Mouse (Mus musculus): ENCODE results near the gene Ankrd54. TPM values are rescaled to one million over a fixed set of nuclear protein-coding genes. Genes with fewer than 3 reads are reported as not detected.

Gene Ankrd54
- polyA plus RNA-seq, 2 experiments = 44.4 to 58.3 TPM

DNA sequence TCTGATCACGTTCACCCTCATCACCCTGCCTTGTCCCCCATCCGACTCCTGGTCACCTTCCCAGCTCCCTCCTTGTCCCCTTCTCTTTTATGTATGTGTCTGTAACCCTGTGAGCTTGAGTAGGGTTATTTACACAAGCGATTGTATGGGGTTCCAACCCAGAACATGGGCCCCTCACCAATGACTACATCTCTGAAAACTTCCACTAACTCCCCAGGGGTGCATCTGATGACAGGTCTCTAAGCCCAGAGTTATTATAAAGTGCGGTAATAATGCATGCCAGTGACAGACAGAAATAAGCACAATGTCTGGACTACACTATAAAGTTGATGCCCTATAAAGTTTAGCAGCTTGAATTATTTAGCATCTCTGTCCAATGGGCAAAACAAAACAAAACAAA lies 37.7 kb upstream of the Ankrd54 start:
- Histone ChIP-seq H3K9me3 (ENCODE audit: control insufficient read depth, low read length) (no peaks in the 10 kb centered on the region), H3K4me1 (ENCODE audit: control insufficient read depth, insufficient read depth, low read length) (peaks cover 8% of the 10 kb centered on the region), H3K36me3 (ENCODE audit: control insufficient read depth, insufficient read depth, low read length) (peaks cover 11% of the 10 kb centered on the region), H3K4me3 (replicated peaks; ENCODE audit: low read length) (no peak overlapping the region), H3K27ac (replicated peaks; ENCODE audit: low read depth, low read length) (no peak overlapping the region), H3K4me2 (replicated peaks; ENCODE audit: low read depth, low read length, severe bottlenecking) (no peak overlapping the region), H3K27me3 (ENCODE audit: control insufficient read depth, insufficient read depth, low read length) (no peaks in the 10 kb centered on the region), H3K9ac (ENCODE audit: low read depth, low read length, severe bottlenecking) (no peak overlapping the region)
- TF ChIP-seq POLR2A (IDR thresholded peaks at IDR 0.05; ENCODE audit: borderline replicate concordance, extremely low read depth, insufficient read depth, insufficient read length) = no peak
- WGBS = 62% methylated on average over 4 of the region's 4 CpGs
- DNase-seq (ENCODE audit: low spot score) (no peak), ATAC-seq (ENCODE audit: low FRiP score, low read depth) (no peak)

DNA sequence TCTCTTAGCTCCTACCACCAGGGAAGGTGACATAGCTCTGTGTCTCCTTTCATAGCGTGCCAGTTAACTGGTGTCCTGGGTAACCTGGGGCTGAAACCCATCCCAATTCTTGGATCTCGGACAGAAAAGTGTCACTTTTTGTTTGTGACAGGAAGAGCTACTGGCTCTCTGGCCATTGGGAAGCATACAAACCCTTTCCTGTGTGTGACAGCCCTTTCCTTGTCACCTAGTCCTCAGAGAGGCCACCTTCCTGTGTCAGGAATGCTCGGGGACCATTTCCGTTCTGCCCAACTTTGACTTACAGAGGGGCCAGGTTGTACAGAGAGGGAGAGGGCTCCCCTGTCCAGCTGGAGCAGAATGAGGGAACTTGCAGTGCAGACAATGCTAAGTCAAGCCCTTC lies 36.8 kb upstream of the Ankrd54 start:
- no peak overlapping the region for H3K4me2 ChIP-seq (replicated peaks; ENCODE audit: low read depth, low read length, severe bottlenecking)

DNA sequence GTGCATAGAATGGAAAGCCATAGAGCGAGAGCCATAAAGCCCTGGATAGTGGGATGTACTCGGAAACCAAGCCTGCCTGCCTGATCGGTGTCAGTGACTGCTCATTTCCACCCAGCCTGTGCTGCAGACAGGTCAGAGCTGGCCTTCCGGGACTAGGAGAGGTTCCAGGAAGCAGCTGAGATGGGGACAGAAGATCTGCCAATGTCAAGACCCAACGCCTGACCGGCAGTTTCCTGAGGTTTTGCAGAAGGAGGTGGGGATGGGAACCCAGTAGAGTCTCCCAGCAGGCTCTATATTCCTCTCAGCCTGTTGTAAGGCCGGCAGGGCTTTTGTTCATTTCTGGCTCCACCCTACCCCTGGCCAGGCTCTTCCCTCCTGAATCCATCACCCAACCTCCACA lies 36.2 kb upstream of the Ankrd54 start:
- H3K4me1 ChIP-seq (ENCODE audit: control insufficient read depth, insufficient read depth, low read length) = peaks cover 8% of the 10 kb centered on the region
- H3K4me2 ChIP-seq (replicated peaks; ENCODE audit: low read depth, low read length, severe bottlenecking) = no peak overlapping the region
- DNase-seq (ENCODE audit: low spot score) = no peak
- H3K9ac ChIP-seq (ENCODE audit: low read depth, low read length, severe bottlenecking) = no peak overlapping the region
- H3K27me3 ChIP-seq (ENCODE audit: control insufficient read depth, insufficient read depth, low read length) = no peaks in the 10 kb centered on the region
- H3K36me3 ChIP-seq (ENCODE audit: control insufficient read depth, insufficient read depth, low read length) = peaks cover 24% of the 10 kb centered on the region
- no peak for ATAC-seq (ENCODE audit: low FRiP score, low read depth)
- TF ChIP-seq POLR2A (IDR thresholded peaks at IDR 0.05; ENCODE audit: borderline replicate concordance, extremely low read depth, insufficient read depth, insufficient read length) = no peak
- H3K9me3 ChIP-seq (ENCODE audit: control insufficient read depth, low read length) = no peaks in the 10 kb centered on the region
- H3K4me3 ChIP-seq (replicated peaks; ENCODE audit: low read length) = no peak overlapping the region
- H3K27ac ChIP-seq (replicated peaks; ENCODE audit: low read depth, low read length) = no peak overlapping the region
- 61% methylated on average over 7 of the region's 7 CpGs for WGBS

More for the DNA sequence above, 36.8 kb upstream of the Ankrd54 start:
- whole genome bisulfite sequencing = 68% methylated on average over 4 of the region's 4 CpGs
- no peak overlapping the region for H3K4me3 ChIP-seq (replicated peaks; ENCODE audit: low read length)
- peaks cover 8% of the 10 kb centered on the region for H3K4me1 ChIP-seq (ENCODE audit: control insufficient read depth, insufficient read depth, low read length)
- H3K9me3 ChIP-seq (ENCODE audit: control insufficient read depth, low read length) = no peaks in the 10 kb centered on the region
- H3K27ac ChIP-seq (replicated peaks; ENCODE audit: low read depth, low read length) = no peak overlapping the region
- H3K36me3 ChIP-seq (ENCODE audit: control insufficient read depth, insufficient read depth, low read length) = peaks cover 18% of the 10 kb centered on the region
- ATAC-seq (ENCODE audit: low FRiP score, low read depth) (no peak), DNase-seq (ENCODE audit: low spot score) (no peak)
- no peaks in the 10 kb centered on the region for H3K27me3 ChIP-seq (ENCODE audit: control insufficient read depth, insufficient read depth, low read length)
- no peak overlapping the region for H3K9ac ChIP-seq (ENCODE audit: low read depth, low read length, severe bottlenecking)
- no peak for TF ChIP-seq POLR2A (IDR thresholded peaks at IDR 0.05; ENCODE audit: borderline replicate concordance, extremely low read depth, insufficient read depth, insufficient read length)

DNA sequence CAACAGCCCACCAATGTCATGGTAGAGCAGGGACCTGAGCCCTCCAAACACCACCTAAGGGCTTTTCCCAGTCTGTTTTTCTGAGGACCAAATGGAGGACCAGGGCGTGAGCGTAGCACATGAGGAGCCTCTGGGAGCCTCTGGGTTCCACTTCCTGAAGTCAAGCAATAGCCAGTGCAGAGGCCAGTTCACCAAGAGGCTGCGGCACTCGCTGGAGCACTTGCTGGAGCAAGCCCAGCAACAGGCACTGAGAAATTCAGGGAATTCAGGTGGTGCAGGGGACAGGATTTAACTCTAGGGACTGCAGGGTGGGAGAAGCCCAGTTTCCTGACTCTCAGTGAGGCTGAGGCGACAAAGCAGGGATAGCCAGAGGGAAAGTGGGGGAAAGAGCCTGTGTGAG lies 35.5 kb upstream of the Ankrd54 start:
- 0 out of 2 replicates have a peak overlapping the region, but pooled peaks have one; percentile 58 for H3K27ac ChIP-seq (replicated peaks; ENCODE audit: low read depth, low read length)
- 56% methylated on average over 5 of the region's 5 CpGs for WGBS
- H3K9ac ChIP-seq (ENCODE audit: low read depth, low read length, severe bottlenecking) = no peak overlapping the region
- H3K4me1 ChIP-seq (ENCODE audit: control insufficient read depth, insufficient read depth, low read length) = peaks cover 8% of the 10 kb centered on the region
- H3K9me3 ChIP-seq (ENCODE audit: control insufficient read depth, low read length) = no peaks in the 10 kb centered on the region
- ATAC-seq (ENCODE audit: low FRiP score, low read depth) = no peak
- H3K4me3 ChIP-seq (replicated peaks; ENCODE audit: low read length) = no peak overlapping the region
- H3K4me2 ChIP-seq (replicated peaks; ENCODE audit: low read depth, low read length, severe bottlenecking) = no peak overlapping the region
- peaks cover 31% of the 10 kb centered on the region for H3K36me3 ChIP-seq (ENCODE audit: control insufficient read depth, insufficient read depth, low read length)
- no peak for TF ChIP-seq POLR2A (IDR thresholded peaks at IDR 0.05; ENCODE audit: borderline replicate concordance, extremely low read depth, insufficient read depth, insufficient read length)
- H3K27me3 ChIP-seq (ENCODE audit: control insufficient read depth, insufficient read depth, low read length) = no peaks in the 10 kb centered on the region
- DNase-seq (ENCODE audit: low spot score) = no peak

DNA sequence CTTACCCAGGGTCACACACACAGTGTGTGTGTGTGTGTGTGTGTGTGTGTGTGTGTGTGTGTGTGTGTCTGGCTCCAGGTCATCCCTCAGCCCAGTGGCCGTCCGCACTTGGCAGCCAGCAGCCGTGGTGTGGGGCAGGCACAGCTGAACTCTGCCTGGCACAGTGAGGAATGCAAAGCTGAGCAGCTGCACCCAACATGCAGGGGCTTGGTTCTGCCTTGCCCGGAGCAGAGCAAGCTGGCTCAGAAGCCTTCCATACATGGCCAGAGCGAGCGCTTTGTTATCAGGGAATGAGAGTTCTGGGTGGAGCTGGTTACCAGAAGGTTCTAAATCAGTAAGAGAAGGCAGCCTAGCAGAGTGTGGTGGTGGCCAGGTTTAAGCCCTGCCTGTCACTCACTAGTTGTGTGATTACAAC lies 34.9 kb upstream of the Ankrd54 start:
- 48% methylated on average over 6 of the region's 6 CpGs for WGBS
- no peak overlapping the region for H3K4me3 ChIP-seq (replicated peaks; ENCODE audit: low read length)
- peak overlapping the region; percentile 34; the same call in 1 of the 2 replicates for H3K9ac ChIP-seq (ENCODE audit: low read depth, low read length, severe bottlenecking)
- TF ChIP-seq POLR2A (IDR thresholded peaks at IDR 0.05; ENCODE audit: borderline replicate concordance, extremely low read depth, insufficient read depth, insufficient read length) = no peak
- peak; percentile 48 for DNase-seq (ENCODE audit: low spot score)
- ATAC-seq (ENCODE audit: low FRiP score, low read depth) = peak; percentile 75
- peaks cover 37% of the 10 kb centered on the region for H3K36me3 ChIP-seq (ENCODE audit: control insufficient read depth, insufficient read depth, low read length)
- H3K27ac ChIP-seq (replicated peaks; ENCODE audit: low read depth, low read length) = peak overlapping the region; percentile 58
- no peaks in the 10 kb centered on the region for H3K27me3 ChIP-seq (ENCODE audit: control insufficient read depth, insufficient read depth, low read length)
- H3K4me2 ChIP-seq (replicated peaks; ENCODE audit: low read depth, low read length, severe bottlenecking) = no peak overlapping the region
- peaks cover 8% of the 10 kb centered on the region for H3K4me1 ChIP-seq (ENCODE audit: control insufficient read depth, insufficient read depth, low read length)
- H3K9me3 ChIP-seq (ENCODE audit: control insufficient read depth, low read length) = no peaks in the 10 kb centered on the region

DNA sequence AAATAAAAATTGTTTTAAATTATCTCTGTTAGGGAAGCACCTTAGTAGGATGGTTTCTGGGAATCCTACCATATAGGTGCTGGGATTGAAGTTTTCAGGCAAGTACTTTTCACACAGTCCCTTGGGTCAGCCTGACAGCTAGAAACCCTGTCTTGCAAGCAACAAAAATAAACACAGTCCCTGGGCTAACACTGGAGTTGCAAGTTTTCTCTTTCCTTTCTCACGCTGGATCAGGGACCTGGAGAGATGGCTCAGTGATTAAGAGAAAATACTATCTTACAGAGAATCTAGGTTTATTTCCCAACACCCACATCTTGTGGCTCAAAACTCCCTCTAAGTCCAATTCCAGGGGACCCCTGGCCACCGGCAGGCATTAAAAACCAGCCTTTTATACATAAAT lies 34.4 kb upstream of the Ankrd54 start:
- Histone ChIP-seq H3K36me3 (ENCODE audit: control insufficient read depth, insufficient read depth, low read length) (peaks cover 41% of the 10 kb centered on the region), H3K27ac (replicated peaks; ENCODE audit: low read depth, low read length) (peak overlapping the region; percentile 58), H3K4me1 (ENCODE audit: control insufficient read depth, insufficient read depth, low read length) (peaks cover 8% of the 10 kb centered on the region), H3K27me3 (ENCODE audit: control insufficient read depth, insufficient read depth, low read length) (no peaks in the 10 kb centered on the region), H3K9me3 (ENCODE audit: control insufficient read depth, low read length) (no peaks in the 10 kb centered on the region), H3K4me2 (replicated peaks; ENCODE audit: low read depth, low read length, severe bottlenecking) (no peak overlapping the region), H3K4me3 (replicated peaks; ENCODE audit: low read length) (no peak overlapping the region), H3K9ac (ENCODE audit: low read depth, low read length, severe bottlenecking) (no peak overlapping the region)
- 25% methylated on average over 2 of the region's 2 CpGs for WGBS
- no peak for DNase-seq (ENCODE audit: low spot score)
- ATAC-seq (ENCODE audit: low FRiP score, low read depth) = no peak
- no peak for TF ChIP-seq POLR2A (IDR thresholded peaks at IDR 0.05; ENCODE audit: borderline replicate concordance, extremely low read depth, insufficient read depth, insufficient read length)

Measured in limb, embryonic 14.5 days (tissue).